Mouse (Mus musculus) spleen, adult 2 months (tissue): ENCODE data around the gene Spata17.

Source experiments
- CTCF ChIP-seq: fragments of 200-500 bp; IDR thresholded peaks from 2 replicates; pipeline ENCODE4 v1.5.1; 2011; ENCODE audit warnings: mild to moderate bottlenecking, inconsistent platforms; ENCODE audit not compliant: insufficient read depth, insufficient read length, insufficient replicate concordance; ENCODE audit errors: extremely low read depth
- POLR2A ChIP-seq: fragments of 200-500 bp; IDR thresholded peaks from 2 replicates; pipeline ENCODE4 v1.6.1; 2011; ENCODE audit warnings: low read depth, low read length, inconsistent platforms

DNA sequence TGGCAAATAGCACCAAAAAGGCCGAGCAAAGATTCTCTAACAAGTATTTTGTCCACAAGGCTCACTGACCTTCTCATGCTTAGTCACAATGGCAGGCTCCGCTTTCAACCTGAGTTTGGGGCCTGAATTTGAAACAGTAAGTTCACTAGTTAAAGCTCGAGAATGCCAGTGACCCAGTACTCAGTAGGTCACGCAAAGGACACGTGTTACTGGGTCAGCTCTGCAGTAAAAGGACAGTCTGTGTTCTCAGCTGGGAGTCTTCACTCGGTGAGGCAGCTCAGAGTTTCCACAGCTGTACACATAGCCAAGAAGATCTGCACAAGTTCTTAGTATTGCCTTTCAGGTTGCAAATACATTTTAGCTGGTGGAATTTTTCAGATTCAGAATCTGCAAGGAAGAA is 21.0 kb upstream of the Spata17 start:
- TF ChIP-seq CTCF, result no peak
- no peak for TF ChIP-seq POLR2A
